8 mouse cellular contexts compared by ENCODE assay signal in genomic region chr7:44443268-44444173, GRCm38 (mm10). TPM values are rescaled to one million over a fixed set of nuclear protein-coding genes. Genes with fewer than 3 reads are reported as not detected.
DNase-seq lines count a peak whose midpoint lies in the region; ATAC-seq and TF ChIP-seq lines count a peak whose summit lies in the region.

No protein-coding gene starts in this region.

- no peak for TF ChIP-seq EP300 in liver, postnatal 0 days (IDR thresholded peaks at IDR 0.05; ENCODE audit: low read depth)

- no peaks in the 10 kb centered on the region for H3K4me1 ChIP-seq in liver, embryonic 11.5 days (replicated peaks; ENCODE audit: control insufficient read depth, insufficient read depth, low read length)
- no peaks in the 10 kb centered on the region for H3K4me1 ChIP-seq in liver, postnatal 0 days (ENCODE audit: insufficient read depth)
- H3K4me1 ChIP-seq in hindbrain, embryonic 13.5 days (replicated peaks): peaks cover 72% of the 10 kb centered on the region
- peaks cover 65% of the 10 kb centered on the region for H3K4me1 ChIP-seq in neural tube, embryonic 15.5 days

- H3K4me2 ChIP-seq in liver, embryonic 11.5 days: peak overlapping the region; percentile 29
- no peak overlapping the region for H3K4me2 ChIP-seq in liver, postnatal 0 days (ENCODE audit: low read depth, low read length)
- peak overlapping the region; percentile 99 for H3K4me2 ChIP-seq in hindbrain, embryonic 13.5 days
- H3K4me2 ChIP-seq in neural tube, embryonic 15.5 days: peak overlapping the region; percentile 96

- H3K36me3 ChIP-seq in liver, embryonic 11.5 days (ENCODE audit: control insufficient read depth, insufficient read depth, low read length): no peaks in the 10 kb centered on the region
- H3K36me3 ChIP-seq in liver, postnatal 0 days (replicated peaks; ENCODE audit: insufficient read depth, low read length): no peaks in the 10 kb centered on the region
- H3K36me3 ChIP-seq in hindbrain, embryonic 13.5 days: peaks cover 37% of the 10 kb centered on the region
- H3K36me3 ChIP-seq in neural tube, embryonic 15.5 days: peaks cover 27% of the 10 kb centered on the region

- 0 out of 2 replicates have a peak overlapping the region, but pooled peaks have one; percentile 12 for H3K4me3 ChIP-seq in liver, embryonic 11.5 days (ENCODE audit: low read depth, low read length)
- H3K4me3 ChIP-seq in liver, postnatal 0 days (ENCODE audit: low read depth, low read length): no peak overlapping the region
- H3K4me3 ChIP-seq in hindbrain, embryonic 13.5 days: peak overlapping the region; percentile 91
- H3K4me3 ChIP-seq in neural tube, embryonic 15.5 days (replicated peaks): peak overlapping the region; percentile 70

- H3K27ac ChIP-seq in liver, embryonic 11.5 days (ENCODE audit: low read depth, low read length): no peak overlapping the region
- H3K27ac ChIP-seq in liver, postnatal 0 days (ENCODE audit: low read depth): no peak overlapping the region
- H3K27ac ChIP-seq in hindbrain, embryonic 13.5 days: peak overlapping the region; percentile 100
- H3K27ac ChIP-seq in neural tube, embryonic 15.5 days (replicated peaks): peak overlapping the region; percentile 98

- no peaks in the 10 kb centered on the region for H3K9me3 ChIP-seq in liver, embryonic 11.5 days (ENCODE audit: control insufficient read depth, low read length)
- no peaks in the 10 kb centered on the region for H3K9me3 ChIP-seq in liver, postnatal 0 days (ENCODE audit: low read length)
- H3K9me3 ChIP-seq in hindbrain, embryonic 13.5 days: no peaks in the 10 kb centered on the region
- H3K9me3 ChIP-seq in neural tube, embryonic 15.5 days (replicated peaks): no peaks in the 10 kb centered on the region

- H3K27me3 ChIP-seq in liver, embryonic 11.5 days (replicated peaks; ENCODE audit: control insufficient read depth, insufficient read depth, low read length): peaks cover 88% of the 10 kb centered on the region
- H3K27me3 ChIP-seq in liver, postnatal 0 days (ENCODE audit: insufficient read depth, low read length): peaks cover 70% of the 10 kb centered on the region
- no peaks in the 10 kb centered on the region for H3K27me3 ChIP-seq in hindbrain, embryonic 13.5 days
- no peaks in the 10 kb centered on the region for H3K27me3 ChIP-seq in neural tube, embryonic 15.5 days (replicated peaks)

- no peak for TF ChIP-seq CTCF in liver, postnatal 0 days (IDR thresholded peaks at IDR 0.05; ENCODE audit: low read depth)

- no peak overlapping the region for H3K9ac ChIP-seq in liver, embryonic 11.5 days (ENCODE audit: low read depth, low read length)
- no peak overlapping the region for H3K9ac ChIP-seq in liver, postnatal 0 days (replicated peaks)
- H3K9ac ChIP-seq in hindbrain, embryonic 13.5 days: peak overlapping the region; percentile 100
- H3K9ac ChIP-seq in neural tube, embryonic 15.5 days (replicated peaks): peak overlapping the region; percentile 97

- 11% methylated on average over 20 of the region's 20 CpGs for WGBS in liver, embryonic 11.5 days
- 11% methylated on average over 20 of the region's 20 CpGs for WGBS in liver, postnatal 0 days (ENCODE audit: insufficient replicate concordance)
- WGBS in hindbrain, embryonic 13.5 days: 6% methylated on average over 20 of the region's 20 CpGs
- 7% methylated on average over 19 of the region's 20 CpGs for WGBS in neural tube, embryonic 15.5 days

- ATAC-seq in liver, embryonic 11.5 days (replicated peaks; ENCODE audit: low FRiP score): no peak
- ATAC-seq in liver, postnatal 0 days: no peak
- peak; percentile 55 for ATAC-seq in hindbrain, embryonic 13.5 days (ENCODE audit: low FRiP score)
- ATAC-seq in neural tube, embryonic 15.5 days (ENCODE audit: low FRiP score): peak; percentile 25

- no peak for DNase-seq in liver, embryonic 11.5 days (ENCODE audit: low spot score)
- DNase-seq in liver, postnatal 0 days: no peak
- peak; percentile 73 to 76 for DNase-seq in cerebellum, postnatal 36 days
- DNase-seq in urinary bladder, postnatal 10 days (ENCODE audit: low spot score): no peak
- no peak for DNase-seq in spleen, adult 18-20 months
- no peak for DNase-seq in adrenal gland, adult (ENCODE audit: inconsistent age in 2 of 2, low spot score in 1 of 2)

RNA-seq across cellular contexts. Expression of gene Lrrc4b, which starts 14.7 kb away (rescaled TPM):
- 0.25 and 0.52 TPM in 2 replicates for polyA plus RNA-seq in liver, embryonic 11.5 days (2014; fragmentation: Nextera tagmentation; extraction: Ambion mirVana)
- not detected in 2 replicates for polyA plus RNA-seq in liver, postnatal 0 days (2015; fragmentation: Nextera tagmentation; extraction: Ambion mirVana)
- polyA plus RNA-seq in hindbrain, embryonic 13.5 days (2015; fragmentation: Nextera tagmentation; extraction: Ambion mirVana): 14.6 and 15.6 TPM in 2 replicates
- polyA plus RNA-seq in neural tube, embryonic 15.5 days (2015; fragmentation: Nextera tagmentation; extraction: Ambion mirVana): 11.0 and 14.9 TPM in 2 replicates

RNA-seq across cellular contexts. Expression of gene Aspdh, which starts 21.7 kb away (rescaled TPM):
- polyA plus RNA-seq in liver, embryonic 11.5 days (2014; fragmentation: Nextera tagmentation; extraction: Ambion mirVana): 5.6 and 6.4 TPM in 2 replicates
- 38.9 and 44.3 TPM in 2 replicates for polyA plus RNA-seq in liver, postnatal 0 days (2015; fragmentation: Nextera tagmentation; extraction: Ambion mirVana)
- polyA plus RNA-seq in hindbrain, embryonic 13.5 days (2015; fragmentation: Nextera tagmentation; extraction: Ambion mirVana): 5.6 and 6.5 TPM in 2 replicates
- 2.2 and 4.2 TPM in 2 replicates for polyA plus RNA-seq in neural tube, embryonic 15.5 days (2015; fragmentation: Nextera tagmentation; extraction: Ambion mirVana)

RNA-seq across cellular contexts. Expression of gene Josd2, which starts 24.3 kb away (rescaled TPM):
- 145 and 146 TPM in 2 replicates for polyA plus RNA-seq in liver, embryonic 11.5 days (2014; fragmentation: Nextera tagmentation; extraction: Ambion mirVana)
- polyA plus RNA-seq in liver, postnatal 0 days (2015; fragmentation: Nextera tagmentation; extraction: Ambion mirVana): 59.7 and 63.1 TPM in 2 replicates
- polyA plus RNA-seq in hindbrain, embryonic 13.5 days (2015; fragmentation: Nextera tagmentation; extraction: Ambion mirVana): 45.8 and 46.2 TPM in 2 replicates
- 45.2 and 51.0 TPM in 2 replicates for polyA plus RNA-seq in neural tube, embryonic 15.5 days (2015; fragmentation: Nextera tagmentation; extraction: Ambion mirVana)

RNA-seq across cellular contexts. Expression of gene Emc10, which starts 52.8 kb away (rescaled TPM):
- polyA plus RNA-seq in liver, embryonic 11.5 days (2014; fragmentation: Nextera tagmentation; extraction: Ambion mirVana): 72.8 and 75.2 TPM in 2 replicates
- 32.4 and 35.9 TPM in 2 replicates for polyA plus RNA-seq in liver, postnatal 0 days (2015; fragmentation: Nextera tagmentation; extraction: Ambion mirVana)
- polyA plus RNA-seq in hindbrain, embryonic 13.5 days (2015; fragmentation: Nextera tagmentation; extraction: Ambion mirVana): 121 and 126 TPM in 2 replicates
- 144 and 157 TPM in 2 replicates for polyA plus RNA-seq in neural tube, embryonic 15.5 days (2015; fragmentation: Nextera tagmentation; extraction: Ambion mirVana)

RNA-seq across cellular contexts. Expression of gene Fam71e1, which starts 52.9 kb away (rescaled TPM):
- polyA plus RNA-seq in liver, embryonic 11.5 days (2014; fragmentation: Nextera tagmentation; extraction: Ambion mirVana): 4.7 and 5.9 TPM in 2 replicates
- 3.3 and 4.1 TPM in 2 replicates for polyA plus RNA-seq in liver, postnatal 0 days (2015; fragmentation: Nextera tagmentation; extraction: Ambion mirVana)
- polyA plus RNA-seq in hindbrain, embryonic 13.5 days (2015; fragmentation: Nextera tagmentation; extraction: Ambion mirVana): 32.2 and 37.4 TPM in 2 replicates
- 22.6 and 23.2 TPM in 2 replicates for polyA plus RNA-seq in neural tube, embryonic 15.5 days (2015; fragmentation: Nextera tagmentation; extraction: Ambion mirVana)

Comparison
In these comparisons a context has a peak if more than half of its experiments do, and no peak if none do; other contexts are left out.
1. ATAC-seq: peak in hindbrain, embryonic 13.5 days (single experiment) and neural tube, embryonic 15.5 days (single experiment); none in liver, embryonic 11.5 days (single experiment) and liver, postnatal 0 days (single experiment).
2. DNase-seq: peak in cerebellum, postnatal 36 days (2 of 2); none in liver, embryonic 11.5 days (single experiment), liver, postnatal 0 days (single experiment), urinary bladder, postnatal 10 days (single experiment), spleen, adult 18-20 months (0 of 2) and adrenal gland, adult (0 of 2).
3. H3K27ac ChIP-seq: peak in hindbrain, embryonic 13.5 days (single experiment) and neural tube, embryonic 15.5 days (single experiment); none in liver, embryonic 11.5 days (single experiment) and liver, postnatal 0 days (single experiment).
4. H3K9ac ChIP-seq: peak in hindbrain, embryonic 13.5 days (single experiment) and neural tube, embryonic 15.5 days (single experiment); none in liver, embryonic 11.5 days (single experiment) and liver, postnatal 0 days (single experiment).